Mouse (Mus musculus) G1E (cell line): Measurements from ENCODE around the gene Klre1. TPM values are rescaled to one million over a fixed set of nuclear protein-coding genes. Genes with fewer than 3 reads are reported as not detected.

Experiments used
- ATAC-seq: 2 replicates; pipeline ENCODE4 v1.8.0; 2016; ENCODE audit warnings: mild to moderate bottlenecking; ENCODE audit not compliant: insufficient number of reproducible peaks, poor library complexity, low FRiP score, severe bottlenecking; ENCODE audit errors: extremely low read depth
- DNase-seq: peaks from one replicate; pipeline ENCODE4 v3.0.0; 2012; ENCODE audit warnings: low spot score
- H3K27me3 ChIP-seq: 2 replicates; pipeline ENCODE4 v1.6.1; 2012; ENCODE audit warnings: mild to moderate bottlenecking, low read length, inconsistent platforms; ENCODE audit not compliant: insufficient read depth
- H3K36me3 ChIP-seq: replicated peaks from 2 replicates; pipeline ENCODE3; 2012; ENCODE audit warnings: mild to moderate bottlenecking, inconsistent platforms
- H3K4me1 ChIP-seq: 2 replicates; pipeline ENCODE4 v1.6.1; 2012; ENCODE audit warnings: low read depth, low read length, inconsistent platforms, mixed read lengths; ENCODE audit not compliant: insufficient read depth
- H3K4me3 ChIP-seq: 2 replicates; pipeline ENCODE4 v1.5.1; 2012; ENCODE audit warnings: low read depth, mild to moderate bottlenecking, inconsistent platforms, low read length, moderate library complexity, mixed read lengths
- H3K9me3 ChIP-seq: replicated peaks from 2 replicates; pipeline ENCODE4 v1.6.1; 2012; ENCODE audit warnings: inconsistent platforms
- CTCF ChIP-seq: IDR thresholded peaks from 2 replicates; pipeline ENCODE4 v1.5.1; 2012; ENCODE audit warnings: low read depth, low read length, inconsistent platforms, mixed read lengths
- GATA1 ChIP-seq: IDR thresholded peaks from 2 replicates; pipeline ENCODE4 v1.6.1; 2012; ENCODE audit warnings: borderline replicate concordance, low read length, inconsistent platforms, mixed read lengths
- GATA2 ChIP-seq: IDR thresholded peaks from 2 replicates; pipeline ENCODE4 v1.6.1; 2012; ENCODE audit warnings: low read depth, low read length, inconsistent platforms, borderline replicate concordance
- POLR2AphosphoS5 ChIP-seq: IDR thresholded peaks from 2 replicates; pipeline ENCODE4 v1.6.1; 2012; ENCODE audit warnings: low read depth, low read length, inconsistent platforms; ENCODE audit not compliant: insufficient replicate concordance
- TAL1 ChIP-seq: conservative IDR thresholded peaks from 2 replicates; pipeline ENCODE4 v1.6.1; 2012; ENCODE audit warnings: low read depth, low read length, inconsistent platforms, mixed read lengths
- polyA plus RNA-seq: library from polyadenylated mRNA; stranded (reverse); fragments of >175 nt; gene quantifications from 2 replicates; pipeline ENCODE4 v1.2.3, GENCODE M21; 2012
- total RNA-seq, 2 experiments: library from RNA; stranded (forward) in 1 of 2; stranded (reverse) in 1 of 2; fragments of 200-1000 nt in 1 of 2; fragments of >200 nt in 1 of 2; fragmentation: Nextera tagmentation in 1 of 2; gene quantifications; 2 replicates each; pipeline ENCODE4 v1.2.3; 2014 to 2017

The Klre1 gene
- total and polyA plus RNA-seq, 3 experiments, result 0.16 TPM; not detected in 2

- DNase-seq (no peak), ATAC-seq (no peak)
- Histone ChIP-seq H3K4me1 (peaks cover 6% of the 10 kb centered on the region; the same call in 1 of the 2 replicates), H3K36me3 (peaks cover 20% of the 10 kb centered on the region), H3K9me3 (no peaks in the 10 kb centered on the region), H3K4me3 (no peak overlapping the region), H3K27me3 (no peaks in the 10 kb centered on the region; the same call in 1 of the 2 replicates)
- TF ChIP-seq TAL1 (no peak), GATA1 (no peak)
These were observed 30.4 kb upstream of the Klre1 start for GRCm38 (mm10) chr6:129547277-129547676.

- Histone ChIP-seq H3K27me3 (peaks cover 3% of the 10 kb centered on the region; the same call in 1 of the 2 replicates), H3K4me3 (no peak overlapping the region), H3K36me3 (peaks cover 13% of the 10 kb centered on the region), H3K4me1 (peaks cover 6% of the 10 kb centered on the region; the same call in 1 of the 2 replicates), H3K9me3 (no peaks in the 10 kb centered on the region)
- no peak for TF ChIP-seq GATA2
- no peak for TF ChIP-seq GATA1
- no peak for TF ChIP-seq CTCF
- no peak for TF ChIP-seq POLR2AphosphoS5
- no peak for TF ChIP-seq TAL1
- DNase-seq (no peak), ATAC-seq (no peak)
These were observed 29.7 kb upstream of the Klre1 start for GRCm38 (mm10) chr6:129548009-129548408.

- Histone ChIP-seq H3K9me3 (no peaks in the 10 kb centered on the region), H3K27me3 (peaks cover 13% of the 10 kb centered on the region; the same call in 1 of the 2 replicates), H3K4me1 (no peaks in the 10 kb centered on the region), H3K4me3 (no peak overlapping the region), H3K36me3 (no peaks in the 10 kb centered on the region)
- ATAC-seq (no peak), DNase-seq (no peak)
- no peak for TF ChIP-seq TAL1
- no peak for TF ChIP-seq GATA1
- TF ChIP-seq POLR2AphosphoS5, result no peak
- no peak for TF ChIP-seq GATA2
- TF ChIP-seq CTCF, result no peak
These were observed 20.2 kb upstream of the Klre1 start for GRCm38 (mm10) chr6:129557298-129558023.

- Histone ChIP-seq H3K27me3 (peaks cover 11% of the 10 kb centered on the region), H3K36me3 (no peaks in the 10 kb centered on the region), H3K4me3 (no peak overlapping the region), H3K4me1 (no peaks in the 10 kb centered on the region), H3K9me3 (no peaks in the 10 kb centered on the region)
- peak; percentile 93 for ATAC-seq
- DNase-seq, result peak; percentile 15
- TF ChIP-seq CTCF (peak; percentile 47; the same call in 1 of the 2 replicates), GATA2 (no peak), TAL1 (no peak)
These were observed 18.6 kb upstream of the Klre1 start for GRCm38 (mm10) chr6:129558946-129559640.

GRCm38 (mm10) chr6:129559641-129560027 is 18.1 kb upstream of the Klre1 start:
- DNase-seq, result no peak
- H3K4me3 ChIP-seq, result no peak overlapping the region
- H3K36me3 ChIP-seq, result no peaks in the 10 kb centered on the region
- peaks cover 11% of the 10 kb centered on the region for H3K27me3 ChIP-seq
- no peaks in the 10 kb centered on the region for H3K9me3 ChIP-seq
- no peak for TF ChIP-seq POLR2AphosphoS5
- no peak for TF ChIP-seq GATA2
- TF ChIP-seq GATA1, result no peak
- TF ChIP-seq TAL1, result no peak
- TF ChIP-seq CTCF, result no peak
- no peak for ATAC-seq
- H3K4me1 ChIP-seq, result no peaks in the 10 kb centered on the region

GRCm38 (mm10) chr6:129565257-129565656 is 12.4 kb upstream of the Klre1 start:
- no peak for ATAC-seq

More at GRCm38 (mm10) chr6:129565257-129565656, 12.4 kb upstream of the Klre1 start:
- H3K27me3 ChIP-seq, result peaks cover 4% of the 10 kb centered on the region
- DNase-seq, result no peak
- no peaks in the 10 kb centered on the region for H3K4me1 ChIP-seq
- H3K4me3 ChIP-seq, result no peak overlapping the region
- H3K36me3 ChIP-seq, result no peaks in the 10 kb centered on the region
- H3K9me3 ChIP-seq, result no peaks in the 10 kb centered on the region
- TF ChIP-seq POLR2AphosphoS5 (no peak), GATA2 (no peak), CTCF (no peak), GATA1 (no peak), TAL1 (no peak)
